Mouse (Mus musculus): ENCODE measurements around the gene Gars.

DNA sequence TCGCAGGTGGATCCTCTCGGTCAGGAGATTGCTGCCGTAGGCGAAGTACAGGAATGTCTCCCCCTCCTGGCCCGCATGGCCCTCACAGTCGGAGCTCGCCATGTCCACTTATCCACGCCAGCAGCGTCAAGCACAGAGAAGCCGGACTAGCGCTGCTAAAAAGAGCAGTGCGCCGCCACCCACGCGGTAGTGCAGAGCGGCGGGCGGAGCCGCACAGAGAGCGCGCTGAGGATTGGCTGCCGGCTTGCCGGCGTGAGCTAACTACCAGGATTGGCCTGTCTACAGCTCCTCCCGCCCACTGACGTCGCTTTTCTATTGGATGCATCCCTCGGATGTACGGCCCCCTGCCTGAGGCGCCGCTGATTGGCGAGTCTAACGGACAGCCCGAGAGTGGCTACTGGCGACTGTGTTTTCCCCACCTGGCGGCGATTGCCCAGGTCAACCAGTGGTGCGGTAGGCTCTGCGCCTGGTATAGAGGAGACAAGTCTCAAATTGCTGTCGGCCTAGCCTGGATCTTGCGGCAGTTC, 45.0 kb upstream of the Gars start, which contains the start of gene Ggct:
- TF ChIP-seq TAL1 (IDR thresholded peaks at IDR 0.05; ENCODE audit: low read length), result no peak
- no peak for TF ChIP-seq GATA1 (IDR thresholded peaks at IDR 0.05; ENCODE audit: low read length)
